Mouse (Mus musculus): ENCODE results near the gene Usp38. TPM values are rescaled to one million over a fixed set of nuclear protein-coding genes. Genes with fewer than 3 reads are reported as not detected.

The Usp38 gene
- 112 TPM for polyA plus RNA-seq (2017; shearing (Covaris generic))

GRCm38 (mm10) chr8:81014789-81015699 lies at the start of gene Usp38:
Gene Usp38 (minus strand): TSS chr8:81014928.

Other genes starting within 250 kb of the Usp38 start
- gene Gab1, start 134.4 kb downstream of the Usp38 start, polyA plus RNA-seq (2017; shearing (Covaris generic)), result not detected